Mouse (Mus musculus) kidney, postnatal 4 days (tissue): Measurements from ENCODE around the gene D130043K22Rik.

Experiments used
- DNase-seq, 2 experiments: peaks; one replicate each; pipeline ENCODE4 v3.0.0; 2021; ENCODE audit warnings: mixed read lengths in 2 of 2

Gene D130043K22Rik

GRCm38 (mm10) chr13:24903412-24903811 lies 58.5 kb downstream of the D130043K22Rik start:
- DNase-seq, result no peak

GRCm38 (mm10) chr13:24905422-24905821 lies 60.5 kb downstream of the D130043K22Rik start:
- DNase-seq, result no peak

GRCm38 (mm10) chr13:24906831-24907570 lies 62.1 kb downstream of the D130043K22Rik start:
- peak; percentile 17 to 25 for DNase-seq

GRCm38 (mm10) chr13:24909112-24909511 lies 64.2 kb downstream of the D130043K22Rik start:
- no peak for DNase-seq

GRCm38 (mm10) chr13:24913576-24913975 lies 68.6 kb downstream of the D130043K22Rik start:
- no peak for DNase-seq

- DNase-seq, result no peak
Observed at GRCm38 (mm10) chr13:24914915-24915314, 70.0 kb downstream of the D130043K22Rik start.

- no peak for DNase-seq
Observed at GRCm38 (mm10) chr13:24915831-24916230, 70.9 kb downstream of the D130043K22Rik start.

GRCm38 (mm10) chr13:24920333-24920977 lies 75.5 kb downstream of the D130043K22Rik start:
- DNase-seq, result peak; percentile 57 to 63

GRCm38 (mm10) chr13:24921281-24921680 lies 76.3 kb downstream of the D130043K22Rik start:
- DNase-seq, result no peak

GRCm38 (mm10) chr13:24923991-24924390 lies 79.1 kb downstream of the D130043K22Rik start:
- no peak for DNase-seq

GRCm38 (mm10) chr13:24930591-24930990 lies 85.7 kb downstream of the D130043K22Rik start:
- DNase-seq, result no peak

GRCm38 (mm10) chr13:24933199-24933598 lies 88.3 kb downstream of the D130043K22Rik start:
- DNase-seq, result no peak

- DNase-seq, result no peak
Observed at GRCm38 (mm10) chr13:24936772-24937107, 91.8 kb downstream of the D130043K22Rik start.

- peak; percentile 85 to 90 for DNase-seq
Observed at GRCm38 (mm10) chr13:24937108-24937838, 92.3 kb downstream of the D130043K22Rik start, which contains the start of gene Aldh5a1. Aldh5a1 (minus strand) TSS chr13:24937661.

GRCm38 (mm10) chr13:24937839-24938166 lies 92.9 kb downstream of the D130043K22Rik start:
- DNase-seq, result no peak

GRCm38 (mm10) chr13:24938683-24939082 lies 93.7 kb downstream of the D130043K22Rik start:
- DNase-seq, result peak; percentile 83 to 86

GRCm38 (mm10) chr13:24939472-24939871 lies 94.5 kb downstream of the D130043K22Rik start:
- DNase-seq, result no peak

- DNase-seq, result no peak
Observed at GRCm38 (mm10) chr13:24942512-24943282, 97.8 kb downstream of the D130043K22Rik start, which contains the start of gene Gpld1. Gpld1 (plus strand) TSS chr13:24943152.

GRCm38 (mm10) chr13:24943303-24943702 lies 98.4 kb downstream of the D130043K22Rik start:
- no peak for DNase-seq

GRCm38 (mm10) chr13:24945567-24945966 lies 100.6 kb downstream of the D130043K22Rik start:
- peak; percentile 43 to 57 for DNase-seq

GRCm38 (mm10) chr13:24947158-24947557 lies 102.2 kb downstream of the D130043K22Rik start:
- DNase-seq, result no peak

- DNase-seq, result no peak
Observed at GRCm38 (mm10) chr13:24948870-24949269, 103.9 kb downstream of the D130043K22Rik start.
